Mouse (Mus musculus) midbrain, embryonic 12.5 days (tissue): ENCODE measurements at regions not wholly inside any gene's neighbourhood (a gene's known extent, or its start where the extent isn't known, plus 50 kb on each side); places are given as distances from the start of the nearest gene placed in this dataset. TPM values are rescaled to one million over a fixed set of nuclear protein-coding genes. Genes with fewer than 3 reads are reported as not detected.
"Not testable (repeated sequence)": the region's sequence is repeated elsewhere in the genome, so short reads cannot be mapped to it uniquely, and the experiment has no call there.

ENCODE experiments used
- ATAC-seq: fragments of 200-750 bp; cut with Nextera tagmentation; 2 replicates; pipeline ENCODE4 v1.8.0; 2017; ENCODE audit warnings: low read depth, moderate TSS enrichment, moderate library complexity; ENCODE audit not compliant: low FRiP score
- H3K27ac ChIP-seq: fragments of 300-500 bp; sonication (generic); replicated peaks from 2 replicates; pipeline ENCODE4 v1.5.1; 2016; ENCODE audit warnings: mild to moderate bottlenecking
- H3K27me3 ChIP-seq: fragments of 300-500 bp; sonication (generic); 2 replicates; pipeline ENCODE4 v1.6.1; 2016; ENCODE audit warnings: mild to moderate bottlenecking
- H3K36me3 ChIP-seq: fragments of 300-500 bp; sonication (generic); 2 replicates; pipeline ENCODE4 v1.6.1; 2016
- H3K4me1 ChIP-seq: fragments of 300-500 bp; sonication (generic); 2 replicates; pipeline ENCODE4 v1.6.1; 2016
- H3K4me2 ChIP-seq: fragments of 300-500 bp; sonication (generic); replicated peaks from 2 replicates; pipeline ENCODE4 v1.6.1; 2016; ENCODE audit warnings: mild to moderate bottlenecking, moderate library complexity
- H3K4me3 ChIP-seq: fragments of 300-500 bp; sonication (generic); 2 replicates; pipeline ENCODE4 v1.5.1; 2016; ENCODE audit warnings: mild to moderate bottlenecking
- H3K9ac ChIP-seq: fragments of 300-500 bp; sonication (generic); replicated peaks from 2 replicates; pipeline ENCODE4 v1.6.1; 2016; ENCODE audit warnings: mild to moderate bottlenecking, moderate library complexity
- H3K9me3 ChIP-seq: fragments of 300-500 bp; sonication (generic); 2 replicates; pipeline ENCODE4 v1.6.1; 2016; ENCODE audit warnings: mild to moderate bottlenecking
- WGBS: fragments of 180-500 bp; shearing (Covaris S2); methylation state at CpG from one replicate; pipeline ENCODE4 v1.1.7; 2016; 5-methylcytosine and 5-hydroxymethylcytosine counted together
- microRNA-seq: library from miRNA; unstranded; fragments of <30 nt; microRNA quantifications from one replicate; pipeline ENCODE4, GENCODE M21; 2017

DNA sequence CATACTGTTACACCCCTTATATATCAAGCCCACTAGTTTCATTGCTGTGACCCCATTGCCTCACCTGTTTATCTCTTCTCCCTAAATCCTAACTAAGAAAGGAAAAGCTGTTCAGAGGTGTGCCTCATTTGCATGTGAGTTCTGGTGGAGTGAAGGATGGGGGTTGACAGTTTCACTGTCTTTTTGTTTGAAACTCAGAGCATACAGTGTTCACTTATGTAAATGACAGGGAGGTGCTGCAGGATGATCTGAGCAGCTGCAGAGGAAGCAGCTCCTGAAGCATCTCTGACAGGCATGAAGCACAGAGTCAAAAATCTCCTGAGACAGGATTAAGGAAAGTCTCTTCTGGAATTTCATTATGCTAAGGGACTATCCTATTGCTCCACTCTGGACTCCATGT lies 351.9 kb downstream of the Eepd1 start:
- no peaks in the 10 kb centered on the region for H3K36me3 ChIP-seq
- H3K4me1 ChIP-seq, result no peaks in the 10 kb centered on the region
- no peak overlapping the region for H3K9ac ChIP-seq
- no peak overlapping the region for H3K4me3 ChIP-seq
- H3K27me3 ChIP-seq, result no peaks in the 10 kb centered on the region
- H3K4me2 ChIP-seq, result no peak overlapping the region
- ATAC-seq, result no peak
- no peaks in the 10 kb centered on the region for H3K9me3 ChIP-seq
- no peak overlapping the region for H3K27ac ChIP-seq

DNA sequence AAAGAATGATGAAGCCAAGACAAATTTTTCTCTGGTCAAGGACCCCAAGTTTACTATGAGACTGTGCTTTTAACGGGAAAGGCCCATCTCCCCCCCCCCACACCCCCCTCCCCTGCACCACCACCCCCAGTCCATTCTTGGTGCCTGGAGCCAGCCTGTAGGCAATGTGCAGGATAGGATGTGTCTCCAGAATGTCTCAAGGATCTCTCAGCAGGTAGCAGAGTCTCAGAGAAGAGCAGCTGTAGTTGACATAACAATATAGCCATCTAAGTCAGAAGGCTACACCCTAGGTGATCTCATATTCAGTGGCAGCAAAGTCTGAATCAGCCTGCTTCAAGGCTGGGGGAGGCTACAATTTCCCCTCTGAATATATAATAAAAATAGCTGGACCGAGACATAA lies 368.6 kb downstream of the Eepd1 start:
- H3K36me3 ChIP-seq, H3K9ac ChIP-seq, H3K9me3 ChIP-seq, H3K4me3 ChIP-seq, H3K4me2 ChIP-seq, H3K4me1 ChIP-seq, ATAC-seq, H3K27ac ChIP-seq, H3K27me3 ChIP-seq: not testable (repeated sequence)
- WGBS, result 95% methylated on average over 2 of the region's 2 CpGs

- not testable (repeated sequence) for H3K9me3 ChIP-seq, H3K36me3 ChIP-seq, H3K4me3 ChIP-seq, H3K9ac ChIP-seq, H3K4me2 ChIP-seq, H3K27ac ChIP-seq, H3K4me1 ChIP-seq, H3K27me3 ChIP-seq, ATAC-seq
- WGBS, result 54% methylated on average over 3 of the region's 3 CpGs
Observed at GRCm38 (mm10) chr9:25850608-25851007, 369.3 kb downstream of the Eepd1 start.

DNA sequence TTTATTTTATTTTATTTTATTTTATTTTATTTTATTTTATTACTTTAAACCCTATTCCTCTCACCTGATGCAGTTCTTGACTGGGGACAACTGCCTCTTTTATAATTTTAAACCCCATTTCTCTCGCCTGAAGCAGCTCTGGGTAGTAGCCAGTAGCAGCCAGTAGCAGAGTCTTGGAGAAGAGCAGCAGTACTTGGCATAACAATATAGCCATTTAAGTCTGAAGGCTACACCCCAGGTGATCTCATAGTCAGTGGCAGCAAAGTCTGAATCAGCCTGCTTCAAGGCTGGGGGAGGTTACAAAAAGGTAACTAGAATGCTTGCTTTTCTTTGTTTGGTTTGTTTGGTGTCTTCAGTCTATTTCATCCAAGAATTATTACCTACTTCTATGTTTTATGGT lies 373.2 kb downstream of the Eepd1 start:
- Histone ChIP-seq H3K27me3 (no peaks in the 10 kb centered on the region), H3K27ac (no peak overlapping the region), H3K36me3 (no peaks in the 10 kb centered on the region), H3K9me3 (no peaks in the 10 kb centered on the region), H3K9ac (no peak overlapping the region), H3K4me2 (no peak overlapping the region), H3K4me1 (no peaks in the 10 kb centered on the region), H3K4me3 (no peak overlapping the region)
- 53% methylated on average over 1 of the region's 1 CpGs for WGBS
- no peak for ATAC-seq

DNA sequence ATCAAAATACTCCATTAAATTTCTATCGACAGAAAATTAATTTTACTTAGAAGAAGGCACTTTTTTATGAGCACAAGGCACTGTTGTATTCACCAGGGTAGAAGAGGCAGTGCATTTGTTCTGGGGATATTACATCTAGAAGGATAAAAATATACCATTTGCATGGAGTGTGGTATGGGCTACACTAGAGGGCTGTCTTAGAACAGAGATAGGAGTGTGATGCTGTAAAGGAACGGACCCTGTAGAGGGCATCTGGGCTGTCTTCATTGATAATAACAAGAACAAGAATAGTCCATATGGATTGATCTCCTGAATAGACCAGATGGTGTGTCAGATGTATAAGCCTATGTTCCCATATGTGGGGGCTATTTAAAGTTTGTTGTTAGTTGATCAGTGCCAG lies 388.9 kb downstream of the Eepd1 start:
- 74% methylated on average over 2 of the region's 2 CpGs for WGBS
- ATAC-seq, result no peak
- H3K36me3 ChIP-seq, result no peaks in the 10 kb centered on the region
- H3K9me3 ChIP-seq, result no peaks in the 10 kb centered on the region
- H3K27ac ChIP-seq, result no peak overlapping the region
- H3K9ac ChIP-seq, result no peak overlapping the region
- no peak overlapping the region for H3K4me2 ChIP-seq
- H3K4me3 ChIP-seq, result no peak overlapping the region
- H3K27me3 ChIP-seq, result no peaks in the 10 kb centered on the region
- no peaks in the 10 kb centered on the region for H3K4me1 ChIP-seq

- no peak overlapping the region for H3K27ac ChIP-seq
- no peak overlapping the region for H3K4me3 ChIP-seq
- H3K4me2 ChIP-seq, result no peak overlapping the region
- H3K9me3 ChIP-seq, result no peaks in the 10 kb centered on the region
- no peak for ATAC-seq
- H3K4me1 ChIP-seq, result no peaks in the 10 kb centered on the region
- H3K36me3 ChIP-seq, result no peaks in the 10 kb centered on the region
- no peaks in the 10 kb centered on the region for H3K27me3 ChIP-seq
- H3K9ac ChIP-seq, result no peak overlapping the region
Observed at GRCm38 (mm10) chr9:25896333-25896905, 415.1 kb downstream of the Eepd1 start.

Small RNA genes lying in the stretch of these regions (microRNA-seq; reads per million reads assigned to microRNA genes)
- not detected for gene Gm26190
